Mouse (Mus musculus) neural tube, embryonic 12.5 days (tissue): ENCODE results near the gene Ap1s3. TPM values are rescaled to one million over a fixed set of nuclear protein-coding genes. Genes with fewer than 3 reads are reported as not detected.

ENCODE experiments used
- ATAC-seq: fragments of 200-750 bp; cut with Nextera tagmentation; 2 replicates; pipeline ENCODE4 v1.8.0; 2017; ENCODE audit warnings: low read depth, mild to moderate bottlenecking, moderate TSS enrichment, moderate library complexity; ENCODE audit not compliant: low FRiP score
- H3K27ac ChIP-seq: fragments of 300-500 bp; sonication (generic); 2 replicates; pipeline ENCODE4 v1.5.1; 2016
- H3K27me3 ChIP-seq: fragments of 300-500 bp; sonication (generic); replicated peaks from 2 replicates; pipeline ENCODE4 v1.6.1; 2016; ENCODE audit warnings: mild to moderate bottlenecking
- H3K36me3 ChIP-seq: fragments of 300-500 bp; sonication (generic); 2 replicates; pipeline ENCODE4 v1.6.1; 2016; ENCODE audit warnings: mild to moderate bottlenecking
- H3K4me1 ChIP-seq: fragments of 300-500 bp; sonication (generic); 2 replicates; pipeline ENCODE4 v1.6.1; 2016
- H3K4me2 ChIP-seq: fragments of 300-500 bp; sonication (generic); replicated peaks from 2 replicates; pipeline ENCODE4 v1.6.1; 2016; ENCODE audit warnings: mild to moderate bottlenecking
- H3K4me3 ChIP-seq: fragments of 300-500 bp; sonication (generic); 2 replicates; pipeline ENCODE4 v1.5.1; 2016
- H3K9ac ChIP-seq: fragments of 300-500 bp; sonication (generic); 2 replicates; pipeline ENCODE4 v1.6.1; 2016; ENCODE audit warnings: mild to moderate bottlenecking
- H3K9me3 ChIP-seq: fragments of 300-500 bp; sonication (generic); 2 replicates; pipeline ENCODE4 v1.6.1; 2016; ENCODE audit warnings: mild to moderate bottlenecking
- WGBS: fragments of 180-500 bp; shearing (Covaris S2); methylation state at CpG from one replicate; pipeline ENCODE4 v1.1.7; 2016; 5-methylcytosine and 5-hydroxymethylcytosine counted together
- polyA plus RNA-seq: library from polyadenylated mRNA; unstranded; fragments of >200 nt; fragmentation: Nextera tagmentation; extraction: Ambion mirVana; gene quantifications from 2 replicates; pipeline ENCODE4 v1.2.1, GENCODE M21; 2016

The Ap1s3 gene
- polyA plus RNA-seq, 1 experiment from 2014 or later: not detected

DNA sequence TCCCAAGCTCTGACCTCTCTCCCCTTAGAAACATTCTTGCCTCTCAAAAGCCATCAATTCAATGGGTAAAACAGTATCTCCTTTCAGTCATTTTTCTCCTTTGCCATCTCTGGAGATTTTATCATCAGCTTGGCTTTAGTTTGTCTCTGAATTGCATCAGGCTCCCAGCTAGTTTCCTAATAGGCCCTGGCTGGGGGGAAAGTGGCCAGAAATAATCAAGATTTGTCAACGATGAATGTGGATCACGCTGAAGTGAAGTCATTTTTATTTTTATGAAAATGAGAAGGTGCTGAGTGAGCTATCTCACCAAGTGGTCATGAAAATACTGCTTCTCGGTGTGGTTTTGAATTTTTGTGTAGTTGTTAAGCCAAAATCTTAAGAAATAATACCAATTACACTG, 94.4 kb downstream of the Ap1s3 start:
- H3K9me3 ChIP-seq: no peaks in the 10 kb centered on the region
- no peak overlapping the region for H3K4me2 ChIP-seq
- ATAC-seq: no peak
- H3K4me1 ChIP-seq: no peaks in the 10 kb centered on the region
- no peaks in the 10 kb centered on the region for H3K27me3 ChIP-seq
- no peaks in the 10 kb centered on the region for H3K36me3 ChIP-seq
- no peak overlapping the region for H3K4me3 ChIP-seq
- no peak overlapping the region for H3K27ac ChIP-seq
- H3K9ac ChIP-seq: no peak overlapping the region
- 91% methylated on average over 3 of the region's 3 CpGs for WGBS

GRCm38 (mm10) chr1:79571912-79572311, 99.9 kb downstream of the Ap1s3 start:
- Histone ChIP-seq H3K36me3 (no peaks in the 10 kb centered on the region), H3K27ac (no peak overlapping the region), H3K9me3 (no peaks in the 10 kb centered on the region), H3K9ac (no peak overlapping the region), H3K4me2 (no peak overlapping the region), H3K4me3 (no peak overlapping the region), H3K4me1 (no peaks in the 10 kb centered on the region), H3K27me3 (no peaks in the 10 kb centered on the region)
- WGBS: 86% methylated on average over 4 of the region's 4 CpGs
- ATAC-seq: no peak

DNA sequence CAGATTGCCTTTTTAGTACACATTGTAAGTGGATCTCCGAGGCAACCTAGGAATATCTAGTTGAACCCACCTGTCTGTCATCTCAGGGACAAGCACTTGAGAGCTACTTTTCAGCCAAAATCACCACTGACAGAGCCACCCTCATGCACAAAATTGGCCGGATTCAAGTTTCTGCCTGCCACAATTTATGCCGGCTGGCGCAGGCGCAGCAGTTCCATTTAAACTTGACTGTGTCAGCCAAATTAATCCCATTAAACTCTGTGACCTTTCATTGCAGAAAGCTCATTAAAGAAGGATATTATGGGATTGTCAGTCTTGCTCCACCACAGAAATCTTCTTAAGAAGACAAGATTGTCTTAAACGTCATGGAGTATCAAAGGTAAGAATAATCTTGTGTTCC, 100.6 kb downstream of the Ap1s3 start:
- H3K36me3 ChIP-seq: no peaks in the 10 kb centered on the region
- no peaks in the 10 kb centered on the region for H3K9me3 ChIP-seq
- no peak for ATAC-seq
- H3K4me3 ChIP-seq: no peak overlapping the region
- H3K27ac ChIP-seq: no peak overlapping the region
- no peak overlapping the region for H3K9ac ChIP-seq
- whole genome bisulfite sequencing: 87% methylated on average over 6 of the region's 6 CpGs
- H3K4me2 ChIP-seq: no peak overlapping the region
- no peaks in the 10 kb centered on the region for H3K27me3 ChIP-seq
- H3K4me1 ChIP-seq: no peaks in the 10 kb centered on the region

DNA sequence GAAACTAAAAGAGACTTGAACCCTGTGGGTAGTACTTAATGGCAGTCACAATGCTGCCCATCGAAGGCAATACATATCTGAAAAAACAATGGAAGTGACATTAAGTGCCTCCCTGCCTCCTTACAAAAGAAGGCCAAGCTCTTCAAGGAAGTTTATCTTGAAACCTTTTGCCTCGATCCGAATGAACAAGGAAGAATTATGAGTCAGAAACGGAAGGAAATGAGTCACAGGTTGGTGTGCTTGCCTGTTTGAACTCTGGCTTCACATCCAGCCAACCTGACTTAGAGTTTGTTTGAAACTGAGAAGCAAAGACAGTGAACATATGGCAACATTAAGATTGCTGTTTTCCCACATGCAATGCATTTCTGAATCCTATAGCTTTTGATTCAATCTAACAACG, 110.6 kb downstream of the Ap1s3 start:
- H3K9ac ChIP-seq: no peak overlapping the region
- ATAC-seq: no peak
- H3K4me1 ChIP-seq: no peaks in the 10 kb centered on the region
- H3K4me3 ChIP-seq: no peak overlapping the region
- H3K9me3 ChIP-seq: no peaks in the 10 kb centered on the region
- WGBS: 73% methylated on average over 5 of the region's 5 CpGs
- H3K36me3 ChIP-seq: no peaks in the 10 kb centered on the region
- no peaks in the 10 kb centered on the region for H3K27me3 ChIP-seq
- no peak overlapping the region for H3K4me2 ChIP-seq
- no peak overlapping the region for H3K27ac ChIP-seq

Other genes with a start within 250 kb of the Ap1s3 start
- 16.8 and 20.7 TPM in 2 replicates for gene Scg2, start 231.9 kb downstream of the Ap1s3 start, polyA plus RNA-seq
- 49.5 and 52.3 TPM in 2 replicates for gene Mrpl44, start 104.0 kb upstream of the Ap1s3 start, polyA plus RNA-seq
- 62.9 and 69.9 TPM in 2 replicates for gene Wdfy1, start 104.2 kb upstream of the Ap1s3 start, polyA plus RNA-seq
- gene Serpine2, start 189.2 kb upstream of the Ap1s3 start, polyA plus RNA-seq: 173 and 189 TPM in 2 replicates